Mouse (Mus musculus) cerebellum, postnatal 4 days (tissue): Measurements from ENCODE around the gene Gm19426.

Experiments used
- DNase-seq, 2 experiments: peaks; one replicate each; pipeline ENCODE4 v3.0.0; 2022; ENCODE audit warnings: low spot score in 2 of 2, mixed read lengths in 1 of 2

Gm19426 gene

DNA sequence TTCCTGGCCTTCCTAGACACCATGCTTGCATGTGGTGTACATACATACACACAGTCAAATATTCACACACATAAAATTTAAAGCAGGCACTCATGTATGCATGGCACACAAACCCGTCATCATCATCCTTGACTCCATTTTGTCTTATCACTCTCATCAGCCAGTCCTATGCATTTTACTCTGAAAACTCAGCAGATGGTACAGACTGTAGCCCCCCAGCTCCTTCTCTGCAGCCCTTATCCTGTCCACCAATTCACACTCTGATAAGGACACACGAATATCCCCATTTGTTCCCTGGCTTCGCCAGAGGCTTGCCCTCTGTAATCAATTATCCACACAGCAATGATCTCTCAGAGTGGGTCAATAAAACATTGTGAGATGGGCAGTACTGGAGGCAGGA is 22.3 kb downstream of the Gm19426 start:
- no peak for DNase-seq

DNA sequence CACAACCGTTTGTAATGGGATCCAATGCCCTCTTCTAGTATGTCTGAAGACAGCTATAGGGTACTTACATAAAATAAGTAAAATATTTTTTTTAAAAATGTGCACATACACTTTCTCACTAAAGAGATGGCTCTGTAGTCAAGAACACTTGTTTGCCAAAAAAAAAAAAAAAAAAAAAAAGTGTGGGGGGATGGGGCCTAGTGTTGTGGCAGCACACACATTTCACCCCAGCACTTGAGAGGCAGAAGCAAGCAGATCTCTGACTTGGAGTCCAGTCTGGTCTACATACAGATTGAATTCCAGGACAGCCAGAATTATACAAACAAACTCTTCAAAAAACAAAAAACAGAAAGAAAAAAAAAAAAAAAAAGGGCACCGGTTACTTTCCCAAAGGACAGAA is 22.7 kb downstream of the Gm19426 start:
- DNase-seq, result no peak

DNA sequence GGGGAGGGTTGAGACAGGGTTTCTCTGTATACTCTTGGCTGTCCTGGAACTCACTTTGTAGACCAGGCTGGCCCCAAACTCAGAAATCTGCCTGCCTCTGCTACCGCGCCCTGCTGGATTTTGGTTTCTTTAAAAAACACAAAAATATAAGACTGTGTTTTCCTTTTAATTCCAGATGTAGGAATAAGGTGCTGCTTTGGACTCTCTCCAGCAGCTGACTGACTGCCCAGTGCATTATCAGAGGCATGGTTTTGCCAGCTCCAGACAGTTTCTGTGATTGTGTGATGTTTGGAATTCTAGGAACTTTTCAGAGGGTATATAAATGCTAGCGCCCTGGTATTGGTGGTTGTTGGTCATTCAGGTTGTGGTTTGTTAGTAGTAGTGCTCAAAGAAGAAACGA is 26.1 kb downstream of the Gm19426 start:
- DNase-seq, result no peak

DNA sequence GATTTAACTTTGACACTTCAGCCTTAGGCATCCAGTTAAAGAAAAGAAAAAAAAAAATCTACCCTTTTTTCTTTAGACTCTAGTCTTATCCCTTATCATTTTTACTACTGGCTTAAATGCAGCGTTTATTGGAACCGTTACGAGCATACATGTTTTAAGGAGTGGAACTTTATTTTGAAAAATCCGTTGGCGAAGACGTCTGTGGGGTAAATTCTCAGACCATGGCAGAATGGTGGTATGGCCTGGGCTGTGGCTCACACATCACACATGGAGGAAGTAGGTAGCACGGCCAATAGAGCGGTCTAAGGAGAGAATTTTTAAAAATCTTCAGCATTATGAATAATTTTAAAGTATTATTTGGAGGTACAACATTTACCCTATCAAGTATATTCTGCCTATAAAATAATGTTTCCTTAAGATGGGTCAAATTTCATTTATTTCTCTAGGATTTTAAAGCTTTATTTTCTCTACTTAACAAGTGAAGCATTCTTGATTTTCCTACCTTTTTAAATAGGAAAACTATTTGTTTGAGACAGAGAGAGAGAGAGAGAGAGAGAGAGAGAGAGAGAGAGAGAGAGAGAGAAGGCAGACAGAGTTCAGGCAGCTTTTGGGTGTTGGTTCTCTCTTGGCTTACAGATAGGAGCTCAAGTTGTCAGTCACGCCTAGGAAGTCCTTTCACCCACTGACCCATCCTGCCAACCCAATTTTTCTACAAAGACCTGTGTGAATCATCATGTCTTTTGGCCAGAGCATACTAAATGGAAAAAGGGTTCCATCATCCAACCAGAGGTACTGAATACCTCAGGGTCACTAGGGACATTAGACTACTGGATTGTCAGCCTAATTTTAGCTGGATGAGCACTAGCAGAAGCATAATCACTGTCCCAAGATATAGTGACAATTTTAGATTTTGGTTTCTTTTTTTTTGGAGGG is 26.8 kb downstream of the Gm19426 start:
- DNase-seq, result no peak

DNA sequence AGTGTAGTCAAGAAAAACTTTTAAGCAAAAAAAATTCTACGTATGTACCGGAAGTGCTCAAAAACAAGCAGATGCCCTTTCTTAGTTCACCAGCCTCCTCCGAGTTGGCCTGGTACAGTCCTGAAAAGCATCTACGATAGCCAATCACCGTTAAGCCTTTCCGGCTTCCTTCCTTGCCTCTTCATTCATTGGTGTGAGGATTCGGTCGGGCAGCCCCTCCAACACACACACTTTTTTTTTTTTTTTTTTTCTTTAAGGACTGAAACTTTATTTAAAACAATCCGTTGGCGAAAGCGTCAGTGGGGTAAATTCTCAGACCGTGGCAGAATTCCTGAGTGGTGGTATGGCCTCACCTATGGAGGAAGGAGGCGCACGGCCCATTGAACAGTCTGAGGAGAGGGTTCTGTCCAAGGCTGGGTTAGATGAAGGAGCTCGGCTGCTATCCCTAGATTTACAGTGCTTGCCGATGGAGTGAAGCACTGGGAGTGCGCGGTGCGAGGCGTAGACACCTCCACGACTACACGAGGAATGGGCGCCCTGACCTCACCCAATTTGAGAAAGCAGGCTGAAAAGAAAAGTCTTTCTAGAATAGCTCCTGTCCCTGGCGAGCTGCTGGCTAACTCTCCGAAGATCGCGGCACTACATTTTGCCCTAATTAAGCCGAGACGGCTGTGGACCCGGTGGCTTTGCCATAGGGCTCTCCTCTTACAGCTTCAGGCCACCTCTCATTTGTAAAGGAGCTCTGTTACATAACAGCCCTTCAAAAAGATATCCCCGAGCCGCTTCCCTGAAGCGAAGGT is 27.7 kb downstream of the Gm19426 start:
- DNase-seq, result peak in 1 of 2 experiments; percentile 48

DNA sequence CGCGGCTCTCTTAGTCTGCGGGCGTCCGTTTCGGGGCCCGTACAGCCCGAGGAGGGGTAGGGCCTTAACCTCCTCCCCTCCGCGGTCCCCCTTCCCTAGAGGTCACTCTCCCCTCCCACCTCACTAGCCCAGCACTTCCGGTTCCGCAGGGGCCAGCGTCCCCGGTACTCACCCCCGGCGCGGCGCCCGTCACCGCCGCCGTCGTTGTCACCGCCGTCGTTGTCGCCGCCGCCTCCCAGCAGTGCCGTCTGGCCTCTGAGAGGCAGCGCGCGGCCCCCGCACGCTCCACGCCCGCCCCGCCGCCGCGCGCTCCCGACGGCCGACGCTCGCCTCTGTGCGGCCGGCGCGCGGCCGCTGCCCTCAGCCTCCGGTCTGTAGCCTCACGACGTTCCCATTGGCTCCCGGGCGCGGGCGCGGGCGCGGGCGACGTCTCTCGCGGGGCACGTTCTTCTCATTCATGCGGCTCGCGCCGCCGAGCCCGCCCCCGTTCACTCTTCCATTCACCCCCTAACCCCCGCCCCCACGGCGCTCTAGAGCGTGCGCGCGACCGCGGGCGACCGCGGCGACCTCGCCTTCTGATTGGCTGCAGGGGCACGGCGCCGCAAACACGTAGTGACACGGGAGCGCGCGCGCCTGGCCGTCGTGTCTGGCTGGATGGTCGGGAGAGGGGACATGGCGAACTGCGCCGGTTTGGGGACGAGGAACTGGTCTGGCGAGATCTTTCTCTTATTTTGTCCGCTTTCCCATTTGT is 28.5 kb downstream of the Gm19426 start, which contains the start of gene Zdhhc5:
Gene Zdhhc5 (minus strand): TSS at position 370 of the 751 bp plus-strand sequence.
- DNase-seq, result peak; percentile 97 to 99

DNA sequence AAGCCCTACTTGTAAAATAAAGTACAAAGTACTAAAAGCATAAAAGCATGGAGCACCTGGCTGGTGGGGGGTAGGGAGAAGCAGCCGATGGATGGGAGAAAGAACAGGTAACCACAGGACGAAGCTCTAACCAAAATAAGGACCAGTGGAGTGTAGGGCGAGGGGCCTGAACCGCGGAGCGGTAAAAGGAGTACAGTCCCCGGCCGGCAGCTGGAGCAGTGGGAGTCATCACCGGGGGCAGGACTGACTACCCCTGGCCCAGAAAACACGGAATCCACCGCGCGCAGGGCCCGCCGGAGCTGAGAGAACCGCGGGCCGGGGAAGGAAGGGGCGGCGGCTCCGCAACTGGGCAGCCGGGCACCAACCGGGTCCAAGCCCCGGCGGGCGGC is 29.0 kb downstream of the Gm19426 start:
- DNase-seq, result no peak

DNA sequence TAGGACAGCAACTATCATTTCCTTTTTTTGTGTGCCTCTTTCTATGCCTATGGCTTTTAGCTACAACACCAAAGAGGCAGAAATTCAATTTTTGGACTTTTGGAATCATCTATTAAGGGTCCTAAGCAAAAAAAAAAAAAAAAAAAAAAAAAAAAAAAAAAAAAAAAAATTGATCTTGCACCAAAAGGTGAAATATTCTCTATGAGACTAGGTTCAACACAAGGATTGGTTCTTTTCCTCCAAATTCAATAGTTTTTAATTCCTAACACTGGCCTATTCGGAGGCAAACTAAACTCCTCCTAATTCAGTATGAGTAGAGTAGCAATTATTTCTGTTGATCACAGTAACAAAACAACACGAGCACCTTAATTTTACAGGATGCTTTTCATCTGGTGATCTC is 31.6 kb downstream of the Gm19426 start:
- DNase-seq, result no peak

DNA sequence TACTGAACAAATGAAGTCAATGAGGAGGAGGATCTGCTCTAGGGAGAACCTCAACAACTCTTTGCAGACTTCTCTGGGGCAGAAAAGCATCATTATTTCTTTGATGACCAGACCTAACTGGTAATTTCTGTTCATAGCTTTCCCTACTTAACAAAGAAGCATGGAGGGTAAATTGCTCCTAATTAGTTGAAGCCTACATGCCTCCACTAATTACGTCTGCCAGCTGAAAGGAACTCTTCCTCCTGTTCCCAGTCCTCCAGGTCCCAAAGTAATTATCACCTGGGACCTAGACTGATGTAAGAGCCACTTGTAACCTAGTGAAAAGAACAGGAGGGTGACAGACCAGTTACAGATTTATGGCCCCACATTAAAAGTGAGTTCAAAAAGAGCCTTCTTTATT is 35.9 kb downstream of the Gm19426 start:
- no peak for DNase-seq

DNA sequence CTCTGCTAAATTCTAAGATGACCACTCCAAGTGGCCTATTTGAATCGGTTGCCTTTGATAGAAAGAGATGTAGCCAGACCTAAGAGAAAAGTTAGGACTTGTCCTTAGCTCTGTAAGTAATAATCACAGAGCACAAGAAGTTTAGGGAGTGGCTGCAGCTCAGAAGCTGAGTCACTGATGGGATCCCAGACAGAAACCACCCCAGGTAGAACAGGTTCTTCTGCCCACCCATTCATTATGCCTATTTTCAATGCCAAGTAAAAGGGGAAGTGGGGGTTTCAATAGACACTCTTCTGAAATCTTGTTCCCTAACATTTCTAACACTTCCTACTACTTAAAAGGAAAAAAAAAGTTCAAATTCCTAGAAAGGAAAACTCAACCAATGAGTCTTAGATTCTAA is 38.2 kb downstream of the Gm19426 start:
- no peak for DNase-seq

DNA sequence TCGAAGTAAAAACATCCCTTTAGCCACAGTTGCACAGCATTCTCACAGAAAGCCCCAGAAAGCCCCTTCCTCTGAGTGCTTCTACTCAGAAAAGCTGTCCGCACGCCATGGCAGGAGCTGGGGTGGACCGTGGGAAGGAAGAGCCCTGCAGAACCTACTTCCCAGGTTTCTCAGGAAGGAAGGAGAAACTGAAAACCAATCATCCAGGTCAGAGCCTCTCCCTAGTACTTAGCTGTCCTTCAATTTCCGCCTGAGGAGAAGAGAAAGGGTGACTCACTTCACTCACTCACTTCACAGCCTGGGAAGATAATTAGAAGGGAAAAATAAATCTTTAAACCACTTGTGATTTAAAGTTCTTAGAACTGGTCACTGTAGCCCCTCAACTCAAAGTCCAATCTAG is 39.1 kb downstream of the Gm19426 start:
- no peak for DNase-seq

DNA sequence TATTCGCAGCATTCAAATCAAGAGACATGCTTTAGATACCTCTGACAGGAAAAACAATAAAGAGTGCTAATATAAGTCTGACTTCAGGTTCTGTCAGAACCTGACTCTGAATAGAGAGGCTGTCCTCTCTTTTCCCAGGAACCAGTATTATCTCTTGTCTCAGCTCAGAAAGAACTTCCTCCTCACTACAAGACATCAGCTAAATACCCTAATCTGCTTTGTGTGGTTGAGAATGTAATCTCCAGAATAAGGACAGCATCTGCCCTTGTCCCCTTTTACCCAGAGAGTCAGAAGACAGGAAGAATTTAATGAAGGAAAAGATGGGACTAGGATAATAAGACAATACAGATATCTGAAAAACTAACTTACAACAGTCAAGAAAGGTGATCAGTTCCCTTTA is 40.0 kb downstream of the Gm19426 start:
- no peak for DNase-seq

DNA sequence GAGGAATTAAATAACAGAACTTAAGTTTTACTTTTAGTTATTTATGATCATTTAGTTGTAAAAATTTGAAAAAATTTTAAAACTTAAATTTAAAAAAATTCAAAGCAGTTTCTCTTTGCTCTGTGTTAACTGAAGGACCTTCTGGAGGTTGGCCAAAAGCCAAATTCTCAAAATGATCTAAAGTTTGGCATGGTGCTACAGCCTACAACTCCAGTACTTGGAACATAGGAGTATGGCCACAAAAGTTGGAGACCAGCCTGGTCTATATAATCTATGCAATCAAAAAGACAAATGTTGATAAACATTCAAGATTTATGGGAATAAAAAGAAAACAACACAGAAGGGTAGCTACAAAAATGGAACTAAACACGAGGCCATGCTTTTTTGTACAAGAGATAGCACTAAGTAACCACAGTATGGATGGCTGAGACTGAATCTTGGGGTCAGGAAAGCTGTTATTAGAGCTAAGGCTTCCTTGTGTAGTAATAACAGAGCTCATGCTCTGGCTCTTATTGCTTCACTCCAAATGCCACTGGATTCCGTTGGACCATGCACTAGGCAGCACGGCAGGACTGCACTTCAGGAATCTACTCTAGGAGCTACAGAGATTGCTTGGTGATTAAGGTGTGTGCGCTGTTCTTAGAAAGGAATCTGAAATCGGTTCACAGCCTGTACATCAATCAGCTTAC is 48.3 kb downstream of the Gm19426 start:
- no peak for DNase-seq
